Mouse (Mus musculus) midbrain, embryonic 13.5 days (tissue): ENCODE data around the gene Mmgt1. TPM values are rescaled to one million over a fixed set of nuclear protein-coding genes. Genes with fewer than 3 reads are reported as not detected.

Experiments used
- ATAC-seq: fragments of 200-750 bp; cut with Nextera tagmentation; 2 replicates; pipeline ENCODE4 v1.8.0; 2017; ENCODE audit warnings: mild to moderate bottlenecking, moderate TSS enrichment, moderate library complexity
- H3K27ac ChIP-seq: fragments of 300-500 bp; sonication (generic); 2 replicates; pipeline ENCODE4 v1.5.1; 2015; ENCODE audit warnings: inconsistent platforms, mild to moderate bottlenecking, moderate library complexity
- H3K27me3 ChIP-seq: fragments of 300-500 bp; sonication (generic); 2 replicates; pipeline ENCODE4 v1.6.1; 2015; ENCODE audit warnings: mild to moderate bottlenecking, inconsistent platforms
- H3K36me3 ChIP-seq: fragments of 300-500 bp; sonication (generic); 2 replicates; pipeline ENCODE4 v1.6.1; 2015; ENCODE audit warnings: mild to moderate bottlenecking, inconsistent platforms
- H3K4me1 ChIP-seq: fragments of 300-500 bp; sonication (generic); replicated peaks from 2 replicates; pipeline ENCODE4 v1.6.1; 2015; ENCODE audit warnings: inconsistent platforms
- H3K4me2 ChIP-seq: fragments of 300-500 bp; sonication (generic); replicated peaks from 2 replicates; pipeline ENCODE4 v1.6.1; 2015; ENCODE audit warnings: moderate library complexity, mild to moderate bottlenecking, inconsistent platforms
- H3K4me3 ChIP-seq: fragments of 300-500 bp; sonication (generic); replicated peaks from 2 replicates; pipeline ENCODE4 v1.5.1; 2015; ENCODE audit warnings: mild to moderate bottlenecking, inconsistent platforms
- H3K9ac ChIP-seq: fragments of 300-500 bp; sonication (generic); replicated peaks from 2 replicates; pipeline ENCODE4 v1.6.1; 2015; ENCODE audit warnings: mild to moderate bottlenecking, inconsistent platforms
- H3K9me3 ChIP-seq: fragments of 300-500 bp; sonication (generic); 2 replicates; pipeline ENCODE4 v1.6.1; 2016; ENCODE audit warnings: mild to moderate bottlenecking, inconsistent platforms
- WGBS: fragments of 180-500 bp; shearing (Covaris S2); methylation state at CpG from one replicate; pipeline ENCODE4 v1.1.7; 2015; 5-methylcytosine and 5-hydroxymethylcytosine counted together
- microRNA-seq: library from miRNA; unstranded; fragments of <30 nt; microRNA quantifications from one replicate; pipeline ENCODE4, GENCODE M21; 2016
- polyA plus RNA-seq: library from polyadenylated mRNA; unstranded; fragments of >200 nt; fragmentation: Nextera tagmentation; extraction: Ambion mirVana; gene quantifications from 2 replicates; pipeline ENCODE4 v1.2.1, GENCODE M21; 2015

The Mmgt1 gene
- polyA plus RNA-seq, 1 experiment from 2014 or later: 55.5 TPM

DNA sequence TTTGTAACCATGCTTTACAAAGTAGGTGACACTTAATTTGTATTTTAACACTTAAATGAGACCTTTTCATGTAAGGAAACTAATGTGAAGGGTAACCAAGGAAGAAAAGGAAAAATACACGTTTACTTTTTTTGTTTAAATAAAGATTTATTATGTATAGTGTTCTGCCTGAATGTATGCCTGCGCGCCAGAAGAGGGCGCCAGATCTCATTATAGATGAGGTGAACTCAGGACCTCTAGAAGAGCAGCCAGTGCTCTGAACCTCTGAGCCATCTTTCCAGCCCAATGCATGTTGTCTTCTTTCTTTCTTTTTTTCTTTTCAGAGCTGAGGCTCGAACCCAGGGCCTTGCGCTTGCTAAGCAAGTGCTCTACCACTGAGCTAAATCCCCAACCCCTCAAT lies 25.4 kb downstream of the Mmgt1 start:
- Histone ChIP-seq H3K36me3 (no peaks in the 10 kb centered on the region), H3K9ac (no peak overlapping the region), H3K4me3 (no peak overlapping the region), H3K4me2 (no peak overlapping the region), H3K27me3 (no peaks in the 10 kb centered on the region), H3K27ac (no peak overlapping the region), H3K9me3 (no peaks in the 10 kb centered on the region), H3K4me1 (no peaks in the 10 kb centered on the region)
- no peak for ATAC-seq
- WGBS: 19% methylated on average over 6 of the region's 6 CpGs

DNA sequence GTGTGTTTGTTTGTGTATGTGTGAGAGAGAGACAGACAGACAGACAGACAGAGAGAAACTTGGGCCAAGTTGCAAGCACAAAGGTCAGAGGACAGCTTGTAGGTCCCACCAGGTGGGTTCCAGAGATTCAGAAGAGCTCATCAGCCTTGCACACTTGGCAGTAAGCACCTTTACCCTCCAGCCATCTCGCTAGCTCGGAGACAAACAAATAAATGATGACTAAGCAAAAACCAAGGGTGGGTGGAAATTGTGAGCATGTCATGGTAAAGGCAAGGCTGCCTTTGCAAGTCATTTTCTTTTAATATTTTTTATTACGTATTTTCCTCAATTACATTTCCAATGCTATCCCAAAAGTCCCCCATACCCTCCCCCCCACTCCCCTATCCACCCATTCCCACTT lies 44.3 kb downstream of the Mmgt1 start:
- Histone ChIP-seq H3K27me3 (no peaks in the 10 kb centered on the region), H3K36me3 (no peaks in the 10 kb centered on the region), H3K9me3 (no peaks in the 10 kb centered on the region), H3K27ac (no peak overlapping the region), H3K9ac (no peak overlapping the region), H3K4me1 (no peaks in the 10 kb centered on the region), H3K4me2 (no peak overlapping the region), H3K4me3 (no peak overlapping the region)
- no peak for ATAC-seq
- 79% methylated on average over 3 of the region's 3 CpGs for WGBS

DNA sequence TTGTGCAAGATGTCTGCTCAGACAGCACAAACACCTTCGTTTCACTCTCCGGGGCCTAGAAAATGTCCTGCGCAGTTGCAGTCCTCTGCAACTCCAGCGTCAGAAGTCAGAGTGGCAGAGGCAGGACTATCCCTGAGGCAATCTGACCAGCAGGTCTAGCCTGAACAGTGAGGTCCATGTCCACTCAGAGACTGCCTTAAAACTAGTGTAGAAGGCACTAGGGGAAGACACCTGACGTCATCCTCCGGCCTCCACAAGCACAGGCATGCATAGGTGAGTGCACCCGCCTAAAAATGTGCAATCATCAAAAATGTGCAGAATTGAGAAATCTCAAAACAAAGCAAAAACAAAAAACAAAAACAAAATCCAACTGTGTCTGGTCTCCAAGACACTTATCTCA lies 48.4 kb downstream of the Mmgt1 start, which contains the start of gene Gm648:
Gene Gm648, minus strand, starts transcription at position 101 of the 400 bp plus-strand sequence.
- Histone ChIP-seq H3K9me3 (no peaks in the 10 kb centered on the region), H3K9ac (no peak within 1 kb of the TSS), H3K4me1 (no peaks in the 10 kb centered on the region), H3K36me3 (no peaks in the 10 kb centered on the region), H3K4me3 (no peak within 1 kb of the TSS), H3K27me3 (no peaks in the 10 kb centered on the region), H3K27ac (no peak within 1 kb of the TSS), H3K4me2 (no peak within 1 kb of the TSS)
- WGBS: 87% methylated on average over 7 of the region's 7 CpGs
- no peak for ATAC-seq

DNA sequence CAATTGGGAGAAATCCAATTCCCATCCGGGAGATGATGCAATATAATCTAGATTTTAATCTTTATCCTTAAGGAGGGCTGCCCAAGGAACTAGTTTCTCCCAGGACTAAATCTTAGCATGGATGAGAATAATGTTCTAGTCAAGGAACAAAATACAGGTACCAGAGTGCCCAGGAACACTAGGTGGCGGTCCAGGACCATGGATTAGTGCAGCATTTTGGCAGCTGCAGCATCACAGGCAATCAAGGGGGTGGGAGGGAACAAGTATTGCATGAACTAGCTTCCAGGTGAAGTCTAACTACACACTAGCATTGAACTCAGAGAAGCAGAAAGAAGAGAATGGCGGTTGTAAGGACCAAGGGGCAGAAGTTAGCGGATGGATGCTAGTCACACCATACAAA lies 60.7 kb downstream of the Mmgt1 start:
- no peak for ATAC-seq
- Histone ChIP-seq H3K9ac (no peak overlapping the region), H3K36me3 (no peaks in the 10 kb centered on the region), H3K27me3 (no peaks in the 10 kb centered on the region), H3K4me2 (no peak overlapping the region), H3K4me1 (no peaks in the 10 kb centered on the region), H3K4me3 (no peak overlapping the region), H3K9me3 (no peaks in the 10 kb centered on the region), H3K27ac (no peak overlapping the region)
- WGBS: 52% methylated on average over 4 of the region's 4 CpGs

Small RNA genes lying within 50 kb of the gene (microRNA-seq; reads per million reads assigned to microRNA genes)
- gene Mir5116: not detected

Other genes starting within 250 kb of the Mmgt1 start
- gene Smim10l2a, start 223.5 kb downstream of the Mmgt1 start, polyA plus RNA-seq: 15.0 and 15.1 TPM in 2 replicates
- 1.3 and 2.8 TPM in 2 replicates for gene Gm2174, start 150.1 kb downstream of the Mmgt1 start, polyA plus RNA-seq
- gene Ints6l, start 143.2 kb downstream of the Mmgt1 start, polyA plus RNA-seq: 22.7 and 23.0 TPM in 2 replicates
- gene Gm10477, start 73.3 kb downstream of the Mmgt1 start, polyA plus RNA-seq: not detected in 2 replicates
- gene Gm648, start 48.5 kb downstream of the Mmgt1 start, polyA plus RNA-seq: 0.15 TPM in 1 of 2 replicates, not detected in the other
- 45.2 and 49.4 TPM in 2 replicates for gene Slc9a6, start 11.7 kb upstream of the Mmgt1 start, polyA plus RNA-seq
- 108 and 113 TPM in 2 replicates for gene Fhl1, start 133.7 kb upstream of the Mmgt1 start, polyA plus RNA-seq
- gene Map7d3, start 224.3 kb upstream of the Mmgt1 start, polyA plus RNA-seq: 0.86 and 1.1 TPM in 2 replicates